Mouse (Mus musculus) neural tube, embryonic 15.5 days (tissue): ENCODE measurements around the gene Hbs1l. TPM values are rescaled to one million over a fixed set of nuclear protein-coding genes. Genes with fewer than 3 reads are reported as not detected.

Experiments
- ATAC-seq: fragments of 200-750 bp; cut with Nextera tagmentation; 2 replicates; pipeline ENCODE4 v1.8.0; 2017; ENCODE audit warnings: mild to moderate bottlenecking, moderate TSS enrichment, moderate library complexity; ENCODE audit not compliant: low FRiP score
- H3K27ac ChIP-seq: fragments of 300-500 bp; sonication (generic); replicated peaks from 2 replicates; pipeline ENCODE4 v1.5.1; 2015; ENCODE audit warnings: mild to moderate bottlenecking, inconsistent platforms
- H3K27me3 ChIP-seq: fragments of 300-500 bp; sonication (generic); replicated peaks from 2 replicates; pipeline ENCODE4 v1.6.1; 2015; ENCODE audit warnings: inconsistent platforms
- H3K36me3 ChIP-seq: fragments of 300-500 bp; sonication (generic); 2 replicates; pipeline ENCODE4 v1.6.1; 2015; ENCODE audit warnings: inconsistent platforms
- H3K4me1 ChIP-seq: fragments of 300-500 bp; sonication (generic); 2 replicates; pipeline ENCODE4 v1.6.1; 2015; ENCODE audit warnings: inconsistent platforms
- H3K4me2 ChIP-seq: fragments of 300-500 bp; sonication (generic); 2 replicates; pipeline ENCODE4 v1.6.1; 2015; ENCODE audit warnings: inconsistent platforms, mild to moderate bottlenecking, moderate library complexity
- H3K4me3 ChIP-seq: fragments of 300-500 bp; sonication (generic); replicated peaks from 2 replicates; pipeline ENCODE4 v1.5.1; 2015; ENCODE audit warnings: mild to moderate bottlenecking, inconsistent platforms
- H3K9ac ChIP-seq: fragments of 300-500 bp; sonication (generic); replicated peaks from 2 replicates; pipeline ENCODE4 v1.6.1; 2015; ENCODE audit warnings: mild to moderate bottlenecking, inconsistent platforms
- H3K9me3 ChIP-seq: fragments of 300-500 bp; sonication (generic); replicated peaks from 2 replicates; pipeline ENCODE4 v1.6.1; 2016; ENCODE audit warnings: inconsistent platforms
- WGBS: fragments of 180-500 bp; shearing (Covaris S2); methylation state at CpG from one replicate; pipeline ENCODE4 v1.1.7; 2015; ENCODE audit warnings: mixed read lengths; 5-methylcytosine and 5-hydroxymethylcytosine counted together
- polyA plus RNA-seq: library from polyadenylated mRNA; unstranded; fragments of >200 nt; fragmentation: Nextera tagmentation; extraction: Ambion mirVana; gene quantifications from 2 replicates; pipeline ENCODE4 v1.2.1, GENCODE M21; 2015

Hbs1l gene
- polyA plus RNA-seq, 1 experiment from 2014 or later, result 86.5 TPM

DNA sequence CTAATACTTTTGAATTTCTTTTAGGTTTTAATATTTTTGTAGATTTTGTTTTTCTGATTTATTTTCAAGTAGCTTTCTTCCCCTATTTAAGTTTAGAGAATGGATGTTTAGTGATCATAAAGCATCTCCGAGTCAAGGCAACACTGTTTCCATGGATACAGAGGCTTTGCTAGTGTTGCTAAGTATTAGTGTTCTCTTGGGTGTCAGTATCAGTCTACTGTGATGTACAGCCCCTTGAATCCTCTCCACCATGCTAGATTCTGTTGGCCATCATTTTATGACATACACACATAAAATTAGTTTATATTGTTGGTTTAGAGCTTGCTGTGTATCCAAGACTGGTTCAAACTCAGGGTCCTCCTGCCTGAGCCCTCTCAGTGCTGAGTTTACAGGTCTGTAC, 20.3 kb downstream of the Hbs1l start:
- peak; percentile 74 for ATAC-seq
- WGBS, result 18% methylated on average over 1 of the region's 1 CpGs
- no peak overlapping the region for H3K4me3 ChIP-seq
- no peak overlapping the region for H3K9ac ChIP-seq
- H3K4me1 ChIP-seq, result no peaks in the 10 kb centered on the region
- H3K27ac ChIP-seq, result no peak overlapping the region
- H3K27me3 ChIP-seq, result no peaks in the 10 kb centered on the region
- no peak overlapping the region for H3K4me2 ChIP-seq
- H3K36me3 ChIP-seq, result 0 out of 2 replicates have a peak, but pooled peaks cover 4% of the 10 kb centered on the region
- H3K9me3 ChIP-seq, result no peaks in the 10 kb centered on the region

DNA sequence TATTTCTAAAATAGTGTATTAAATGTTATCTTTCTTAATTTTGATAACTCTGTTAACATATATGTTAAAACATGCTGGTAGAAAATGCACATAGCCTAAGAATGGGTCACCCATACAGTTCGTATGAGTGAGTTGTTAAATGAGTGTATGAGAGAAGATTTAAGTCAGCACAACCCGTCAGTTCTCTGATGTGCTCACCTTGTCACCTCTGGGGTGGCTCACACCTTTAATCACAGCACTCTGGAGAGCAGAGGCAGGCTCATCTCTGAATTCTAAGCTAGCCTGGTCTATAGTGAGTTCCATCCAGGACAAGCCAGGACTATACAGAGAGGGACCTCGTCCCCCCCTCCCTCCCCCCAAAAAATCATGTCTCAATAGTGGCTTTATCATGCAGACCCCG, 22.5 kb downstream of the Hbs1l start:
- WGBS, result 94% methylated on average over 4 of the region's 4 CpGs

DNA sequence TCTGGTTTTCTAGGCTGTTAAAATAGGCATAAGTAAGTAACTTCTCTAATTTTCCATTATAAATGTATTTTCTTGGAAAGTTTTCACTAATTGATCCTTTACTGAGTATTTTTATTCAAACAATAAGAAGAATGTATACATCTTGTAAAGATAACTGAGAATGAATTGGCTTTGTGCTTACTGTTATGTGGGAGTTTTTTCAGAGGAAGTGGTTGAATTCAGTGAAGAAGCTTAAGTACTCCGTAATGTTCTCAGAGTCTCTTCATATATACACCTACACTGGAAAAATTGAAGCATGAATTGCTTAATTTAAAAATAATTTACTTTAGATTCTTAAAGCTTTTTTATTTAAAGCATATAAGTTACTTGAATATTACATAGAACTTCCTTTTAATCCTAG, 23.2 kb downstream of the Hbs1l start:
- no peak overlapping the region for H3K4me3 ChIP-seq
- H3K36me3 ChIP-seq, result 0 out of 2 replicates have a peak, but pooled peaks cover 4% of the 10 kb centered on the region
- H3K4me2 ChIP-seq, result no peak overlapping the region
- ATAC-seq, result no peak
- H3K9ac ChIP-seq, result no peak overlapping the region
- no peaks in the 10 kb centered on the region for H3K27me3 ChIP-seq
- H3K27ac ChIP-seq, result no peak overlapping the region
- H3K9me3 ChIP-seq, result no peaks in the 10 kb centered on the region
- WGBS, result 97% methylated on average over 1 of the region's 1 CpGs
- no peaks in the 10 kb centered on the region for H3K4me1 ChIP-seq

More for the DNA sequence above, 22.5 kb downstream of the Hbs1l start:
- Histone ChIP-seq H3K9ac (no peak overlapping the region), H3K4me2 (no peak overlapping the region), H3K4me3 (no peak overlapping the region), H3K4me1 (no peaks in the 10 kb centered on the region), H3K9me3 (no peaks in the 10 kb centered on the region), H3K36me3 (0 out of 2 replicates have a peak, but pooled peaks cover 4% of the 10 kb centered on the region), H3K27ac (no peak overlapping the region), H3K27me3 (no peaks in the 10 kb centered on the region)
- no peak for ATAC-seq

DNA sequence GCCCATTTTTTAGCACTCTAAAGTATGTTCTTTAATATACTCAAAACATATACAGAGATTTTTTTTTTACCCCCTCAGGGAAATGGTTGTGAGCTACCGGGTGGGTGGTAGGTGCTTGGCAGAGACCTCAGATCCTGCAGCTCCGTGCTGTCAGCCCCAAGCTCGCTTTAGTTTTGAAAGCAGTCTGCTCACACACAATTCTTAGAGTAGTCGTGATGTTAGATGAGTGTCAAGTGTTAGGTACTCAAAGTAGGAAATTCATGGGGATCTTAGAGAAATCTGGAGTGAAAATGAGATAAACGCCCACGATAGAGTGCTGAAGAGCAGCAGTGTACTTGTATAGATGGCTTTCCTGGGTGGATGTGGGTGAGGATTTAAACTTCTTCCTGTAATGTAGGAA, 24.8 kb downstream of the Hbs1l start:
- no peak for ATAC-seq
- WGBS, result 92% methylated on average over 6 of the region's 6 CpGs
- H3K27ac ChIP-seq, result no peak overlapping the region

DNA sequence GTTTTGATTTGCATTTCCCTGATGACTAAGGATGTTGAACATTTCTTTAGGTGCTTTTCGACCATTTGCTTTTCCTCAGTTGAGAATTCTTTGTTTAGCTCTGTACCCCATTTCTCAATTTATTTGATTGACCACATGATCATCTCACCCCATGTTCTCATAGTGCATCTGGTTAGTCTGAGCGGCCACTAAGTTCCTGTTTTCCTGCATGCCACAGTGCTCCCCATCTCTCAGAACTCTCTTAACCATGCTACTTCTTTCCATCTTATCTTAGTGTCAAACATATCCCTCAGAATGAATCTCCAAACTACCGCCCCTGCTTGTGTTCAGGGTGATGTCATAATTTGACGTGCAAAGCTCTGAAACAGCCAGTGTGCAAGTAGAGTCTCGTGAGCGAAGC, 30.6 kb downstream of the Hbs1l start:
- no peak overlapping the region for H3K4me2 ChIP-seq
- H3K27ac ChIP-seq, result no peak overlapping the region
- H3K9me3 ChIP-seq, result no peaks in the 10 kb centered on the region
- no peak for ATAC-seq
- H3K4me3 ChIP-seq, result no peak overlapping the region
- no peak overlapping the region for H3K9ac ChIP-seq
- H3K4me1 ChIP-seq, result no peaks in the 10 kb centered on the region
- H3K27me3 ChIP-seq, result no peaks in the 10 kb centered on the region
- 0 out of 2 replicates have a peak, but pooled peaks cover 5% of the 10 kb centered on the region for H3K36me3 ChIP-seq
- 93% methylated on average over 6 of the region's 6 CpGs for WGBS

More for the DNA sequence above, 24.8 kb downstream of the Hbs1l start:
- Histone ChIP-seq H3K9me3 (no peaks in the 10 kb centered on the region), H3K9ac (no peak overlapping the region), H3K4me3 (no peak overlapping the region), H3K4me2 (no peak overlapping the region), H3K4me1 (no peaks in the 10 kb centered on the region), H3K36me3 (0 out of 2 replicates have a peak, but pooled peaks cover 4% of the 10 kb centered on the region), H3K27me3 (no peaks in the 10 kb centered on the region)

DNA sequence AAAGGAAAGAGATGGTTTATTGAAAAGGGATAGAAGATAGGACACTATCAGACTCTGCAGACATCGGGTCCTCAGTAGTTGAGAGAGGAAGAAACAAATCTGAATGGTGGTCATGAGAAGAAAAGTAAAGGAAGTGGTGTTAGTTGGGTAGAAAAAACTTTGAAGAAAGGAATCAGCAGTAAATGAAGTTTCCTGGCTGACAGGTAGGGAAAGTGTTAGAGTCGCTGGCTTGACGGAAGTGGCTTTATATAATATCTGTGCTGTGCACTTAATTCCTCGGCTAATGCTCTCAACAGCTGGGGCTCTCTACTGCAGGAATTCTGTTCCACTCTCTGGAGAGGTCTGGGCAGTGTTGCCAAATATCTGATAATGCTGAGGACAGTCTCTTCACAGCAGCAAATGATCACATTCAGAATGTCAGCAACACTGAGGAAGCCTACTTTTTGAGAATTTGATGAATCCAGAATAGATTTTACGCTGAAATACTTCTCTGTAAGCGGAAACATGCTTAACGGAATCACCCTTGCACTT, 31.9 kb downstream of the Hbs1l start:
- 0 out of 2 replicates have a peak, but pooled peaks cover 7% of the 10 kb centered on the region for H3K36me3 ChIP-seq
- H3K9ac ChIP-seq, result no peak overlapping the region
- no peak overlapping the region for H3K4me2 ChIP-seq
- no peaks in the 10 kb centered on the region for H3K9me3 ChIP-seq
- no peak for ATAC-seq
- no peaks in the 10 kb centered on the region for H3K27me3 ChIP-seq
- H3K4me3 ChIP-seq, result no peak overlapping the region
- 89% methylated on average over 7 of the region's 7 CpGs for WGBS
- no peaks in the 10 kb centered on the region for H3K4me1 ChIP-seq
- no peak overlapping the region for H3K27ac ChIP-seq

DNA sequence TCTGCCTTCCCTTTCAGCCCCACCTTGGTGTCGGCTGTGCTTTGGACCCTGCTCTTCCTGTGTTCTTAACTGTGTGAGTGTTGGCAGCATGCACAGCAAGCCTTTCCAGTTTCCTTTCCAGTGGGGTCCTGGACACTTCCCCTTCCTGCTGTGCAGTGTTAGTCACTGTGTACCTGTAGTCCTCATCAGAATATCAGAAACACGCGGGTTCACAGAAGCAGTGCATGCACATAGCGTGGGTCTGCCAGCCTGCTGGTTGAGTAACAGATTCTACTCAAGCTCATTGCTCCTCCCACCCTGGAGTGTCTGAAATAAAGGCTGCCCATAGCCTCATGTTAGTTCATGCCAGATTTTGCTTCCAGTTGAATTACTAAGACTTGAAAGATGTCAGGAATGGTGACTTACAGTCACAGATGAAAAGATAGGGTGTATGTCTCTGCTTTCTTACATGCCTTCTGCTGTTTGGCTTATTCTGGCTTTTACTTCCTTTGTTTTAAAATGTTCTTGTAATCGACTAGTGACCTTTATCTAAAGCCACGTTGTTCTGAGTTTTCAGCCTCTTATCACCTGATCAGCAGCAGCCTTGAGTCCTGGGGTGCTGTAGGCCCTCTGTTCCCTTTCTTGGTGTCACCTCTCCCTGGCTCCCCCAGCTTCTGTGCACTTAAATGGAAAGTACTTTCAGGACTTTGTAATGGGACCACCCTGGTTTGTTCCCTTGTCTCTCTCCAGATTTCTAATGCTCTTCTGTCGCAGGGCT, 38.7 kb downstream of the Hbs1l start:
- H3K4me1 ChIP-seq, result no peaks in the 10 kb centered on the region
- no peaks in the 10 kb centered on the region for H3K27me3 ChIP-seq
- H3K36me3 ChIP-seq, result peaks cover 34% of the 10 kb centered on the region
- no peak overlapping the region for H3K27ac ChIP-seq
- 83% methylated on average over 7 of the region's 7 CpGs for WGBS
- no peak overlapping the region for H3K4me3 ChIP-seq
- ATAC-seq, result no peak
- no peak overlapping the region for H3K4me2 ChIP-seq
- H3K9ac ChIP-seq, result no peak overlapping the region
- no peaks in the 10 kb centered on the region for H3K9me3 ChIP-seq

DNA sequence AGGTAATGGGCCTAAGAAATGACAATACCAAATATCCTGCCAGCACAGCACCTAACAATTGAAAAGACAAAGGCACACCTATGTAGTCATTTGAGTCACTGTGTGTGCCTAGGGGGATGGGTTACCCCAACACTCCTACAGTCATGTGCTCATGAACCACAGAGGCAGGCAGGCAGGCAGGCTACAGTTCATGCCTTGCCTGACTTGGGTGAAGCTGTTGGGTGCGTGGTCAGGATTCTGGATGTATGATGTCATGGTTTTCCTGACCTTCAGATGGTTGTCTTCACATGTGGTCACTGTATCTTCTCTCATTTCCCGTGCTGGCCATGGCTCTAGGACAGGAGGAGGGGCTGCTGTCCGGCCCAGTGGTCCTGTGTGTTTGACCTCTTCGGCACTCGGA, 39.8 kb downstream of the Hbs1l start:
- no peak overlapping the region for H3K4me2 ChIP-seq
- no peaks in the 10 kb centered on the region for H3K27me3 ChIP-seq
- H3K27ac ChIP-seq, result no peak overlapping the region
- no peak overlapping the region for H3K9ac ChIP-seq
- no peaks in the 10 kb centered on the region for H3K4me1 ChIP-seq
- no peaks in the 10 kb centered on the region for H3K9me3 ChIP-seq
- no peak overlapping the region for H3K4me3 ChIP-seq
- ATAC-seq, result no peak
- peaks cover 35% of the 10 kb centered on the region for H3K36me3 ChIP-seq
- 96% methylated on average over 5 of the region's 5 CpGs for WGBS

DNA sequence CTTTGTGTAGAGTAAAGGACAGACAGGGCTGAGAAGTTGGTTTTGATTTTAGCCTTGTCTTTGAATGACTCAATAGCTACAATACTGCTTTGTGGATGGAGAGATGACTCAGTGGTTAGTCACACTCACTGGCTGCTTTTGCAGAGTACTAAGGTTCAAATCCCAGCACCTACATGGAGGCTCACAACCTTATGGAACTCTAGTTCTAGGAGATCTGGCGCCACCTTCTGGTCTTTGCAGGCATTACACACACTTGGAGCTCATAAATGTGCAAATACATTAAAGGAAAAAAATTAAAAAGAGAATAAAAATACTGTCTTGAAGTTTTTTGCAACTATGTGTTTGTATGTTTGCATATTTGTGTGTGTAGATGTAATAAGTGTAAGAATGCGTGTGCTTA, 41.4 kb downstream of the Hbs1l start:
- Histone ChIP-seq H3K9me3 (no peaks in the 10 kb centered on the region), H3K36me3 (peaks cover 39% of the 10 kb centered on the region), H3K4me1 (no peaks in the 10 kb centered on the region), H3K4me2 (no peak overlapping the region), H3K27ac (no peak overlapping the region), H3K27me3 (no peaks in the 10 kb centered on the region), H3K9ac (no peak overlapping the region), H3K4me3 (no peak overlapping the region)
- 71% methylated on average over 2 of the region's 2 CpGs for WGBS
- no peak for ATAC-seq

DNA sequence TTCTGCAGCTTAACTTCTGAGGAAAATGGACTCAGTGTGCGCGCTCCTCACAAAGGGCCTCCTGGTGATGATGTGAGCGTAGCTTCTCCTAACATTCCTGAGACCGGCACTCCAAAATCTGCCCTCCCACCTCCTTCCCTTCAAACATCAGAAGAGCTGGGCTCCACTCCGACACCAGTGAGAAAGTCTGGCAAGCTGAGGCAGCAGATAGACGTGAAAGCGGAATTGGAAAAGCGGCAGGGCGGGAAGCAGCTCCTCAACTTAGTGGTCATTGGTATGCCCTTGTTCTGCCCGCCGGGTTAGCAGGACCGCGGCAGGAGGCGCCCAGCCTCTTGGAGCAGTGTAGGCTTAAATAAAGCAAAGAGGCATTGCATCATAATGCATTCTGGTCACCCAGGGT, 45.9 kb downstream of the Hbs1l start:
- ATAC-seq, result no peak
- WGBS, result 85% methylated on average over 14 of the region's 14 CpGs
- Histone ChIP-seq H3K36me3 (peaks cover 51% of the 10 kb centered on the region), H3K4me1 (no peaks in the 10 kb centered on the region), H3K4me3 (no peak overlapping the region), H3K27ac (no peak overlapping the region), H3K4me2 (no peak overlapping the region), H3K9ac (no peak overlapping the region), H3K9me3 (no peaks in the 10 kb centered on the region), H3K27me3 (no peaks in the 10 kb centered on the region)

DNA sequence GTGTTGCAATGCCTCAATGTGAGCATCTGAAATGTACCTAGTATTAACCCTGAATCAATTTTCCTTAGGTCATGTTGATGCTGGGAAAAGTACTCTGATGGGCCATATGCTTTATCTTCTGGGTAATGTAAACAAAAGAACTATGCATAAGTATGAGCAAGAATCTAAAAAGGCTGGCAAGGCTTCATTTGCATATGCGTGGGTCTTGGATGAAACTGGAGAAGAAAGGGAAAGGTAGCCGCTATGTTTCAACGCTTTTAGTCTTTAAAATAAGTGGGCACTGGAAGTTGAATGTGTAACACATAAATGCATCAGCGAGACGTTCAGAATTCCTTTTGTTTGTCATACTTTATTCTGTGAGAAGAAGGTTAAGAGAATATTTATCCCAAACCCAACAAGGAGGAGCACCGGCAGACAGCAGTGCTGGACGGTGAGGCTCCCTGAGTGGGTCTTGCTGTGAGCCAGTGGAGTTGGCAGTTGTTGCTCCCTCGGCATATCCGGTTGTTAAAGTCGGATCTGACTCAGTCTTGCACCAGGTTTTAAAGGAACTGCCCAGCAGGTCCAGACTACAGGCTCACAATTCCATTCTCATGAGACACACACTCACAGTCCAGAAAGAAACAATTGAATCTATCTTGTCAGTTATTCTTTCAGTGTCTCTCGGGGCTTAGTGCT, 46.7 kb downstream of the Hbs1l start:
- Histone ChIP-seq H3K27ac (no peak overlapping the region), H3K4me3 (no peak overlapping the region), H3K9me3 (no peaks in the 10 kb centered on the region), H3K36me3 (peaks cover 51% of the 10 kb centered on the region), H3K27me3 (no peaks in the 10 kb centered on the region), H3K9ac (no peak overlapping the region), H3K4me1 (no peaks in the 10 kb centered on the region), H3K4me2 (no peak overlapping the region)
- no peak for ATAC-seq
- whole genome bisulfite sequencing, result 87% methylated on average over 11 of the region's 11 CpGs

DNA sequence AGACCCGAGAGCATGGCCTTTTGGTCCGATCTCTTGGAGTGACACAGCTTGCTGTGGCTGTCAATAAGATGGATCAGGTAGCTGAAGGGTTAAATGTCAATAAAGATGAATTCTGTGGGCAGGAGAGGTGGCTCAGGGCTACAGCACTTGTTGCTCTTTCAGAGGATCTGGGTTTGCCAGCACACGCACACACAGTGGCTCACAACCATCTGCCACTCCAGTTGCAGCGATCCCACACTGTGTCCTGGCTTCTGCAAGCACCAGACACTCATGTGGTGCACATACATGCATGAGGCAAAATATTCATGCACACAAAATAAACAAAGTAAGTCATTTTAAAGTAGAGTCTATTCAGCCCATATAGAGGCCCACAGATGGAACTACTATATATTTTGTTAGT, 51.6 kb downstream of the Hbs1l start:
- no peak overlapping the region for H3K4me2 ChIP-seq
- no peaks in the 10 kb centered on the region for H3K9me3 ChIP-seq
- no peak overlapping the region for H3K9ac ChIP-seq
- no peak for ATAC-seq
- no peaks in the 10 kb centered on the region for H3K27me3 ChIP-seq
- no peaks in the 10 kb centered on the region for H3K4me1 ChIP-seq
- no peak overlapping the region for H3K27ac ChIP-seq
- 90% methylated on average over 4 of the region's 4 CpGs for WGBS
- no peak overlapping the region for H3K4me3 ChIP-seq
- H3K36me3 ChIP-seq, result peaks cover 50% of the 10 kb centered on the region
